Mouse (Mus musculus) spleen, adult 2 months (tissue): ENCODE measurements around the gene Irf4.

ENCODE experiments used
- CTCF ChIP-seq: fragments of 200-500 bp; IDR thresholded peaks from 2 replicates; pipeline ENCODE4 v1.5.1; 2011; ENCODE audit warnings: mild to moderate bottlenecking, inconsistent platforms; ENCODE audit not compliant: insufficient read depth, insufficient read length, insufficient replicate concordance; ENCODE audit errors: extremely low read depth
- POLR2A ChIP-seq: fragments of 200-500 bp; IDR thresholded peaks from 2 replicates; pipeline ENCODE4 v1.6.1; 2011; ENCODE audit warnings: low read depth, low read length, inconsistent platforms

DNA sequence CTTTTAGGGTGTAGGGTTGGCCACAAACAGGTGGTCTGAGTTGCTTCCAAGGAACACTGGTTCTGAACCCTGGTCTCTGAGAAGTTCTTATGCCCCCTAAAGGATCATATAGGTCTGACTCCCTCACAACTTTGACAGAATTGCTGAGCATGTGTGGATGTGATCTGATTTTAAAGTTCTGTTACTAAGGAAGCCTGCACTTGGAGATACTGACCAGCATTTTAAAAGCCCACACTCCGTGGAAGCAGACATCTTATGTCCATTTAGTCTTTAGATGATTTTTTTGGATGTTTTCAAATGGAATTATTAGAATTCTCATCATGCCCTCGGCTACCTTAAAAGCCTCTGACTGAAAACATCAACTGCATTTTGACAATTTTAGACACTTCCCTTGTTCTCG is 6.6 kb downstream of the Irf4 start:
- no peak for TF ChIP-seq POLR2A
- TF ChIP-seq CTCF, result no peak
